Mouse (Mus musculus) liver, adult 2 months (tissue): ENCODE data around the gene Dag1. TPM values are rescaled to one million over a fixed set of nuclear protein-coding genes. Genes with fewer than 3 reads are reported as not detected.
"Not testable (repeated sequence)": the region's sequence is repeated elsewhere in the genome, so short reads cannot be mapped to it uniquely, and the experiment has no call there.

Experiments used
- DNase-seq: peaks from one replicate; pipeline ENCODE4 v3.0.0-alpha.2; 2011; ENCODE audit warnings: low read depth, low spot score; ENCODE audit errors: extremely low read depth
- H3K27ac ChIP-seq: fragments of 200-500 bp; replicated peaks from 2 replicates; pipeline ENCODE4 v1.5.1; 2012; ENCODE audit warnings: low read depth, mild to moderate bottlenecking, control low read depth, inconsistent platforms, low read length; ENCODE audit not compliant: insufficient read depth
- H3K27me3 ChIP-seq: fragments of 200-500 bp; 2 replicates; pipeline ENCODE4 v1.6.1; 2012; ENCODE audit warnings: mild to moderate bottlenecking, moderate library complexity, low read length, inconsistent platforms; ENCODE audit not compliant: control insufficient read depth, insufficient read depth
- H3K36me3 ChIP-seq: fragments of 200-500 bp; 2 replicates; pipeline ENCODE4 v1.6.1; 2012; ENCODE audit warnings: low read length, inconsistent platforms; ENCODE audit not compliant: control insufficient read depth, insufficient read depth
- H3K4me1 ChIP-seq: fragments of 200-500 bp; 2 replicates; pipeline ENCODE4 v1.6.1; 2011; ENCODE audit warnings: low read length; ENCODE audit not compliant: control insufficient read depth, insufficient read depth
- H3K4me3 ChIP-seq: fragments of 200-500 bp; 2 replicates; pipeline ENCODE4 v1.5.1; 2011; ENCODE audit warnings: low read depth, mild to moderate bottlenecking, control low read depth, low read length, moderate library complexity; ENCODE audit not compliant: insufficient read depth
- H3K79me2 ChIP-seq: fragments of 200-500 bp; 2 replicates; pipeline ENCODE4 v1.6.1; 2012; ENCODE audit warnings: inconsistent platforms, mild to moderate bottlenecking, low read length, moderate library complexity; ENCODE audit not compliant: control insufficient read depth, insufficient read depth
- H3K9ac ChIP-seq: fragments of 200-500 bp; 2 replicates; pipeline ENCODE4 v1.6.1; 2012; ENCODE audit warnings: low read depth, mild to moderate bottlenecking, control low read depth, inconsistent platforms, low read length
- CTCF ChIP-seq: fragments of 200-500 bp; IDR thresholded peaks from 2 replicates; pipeline ENCODE4 v1.5.1; 2011; ENCODE audit warnings: low read depth, low read length, control low read depth
- POLR2A ChIP-seq: fragments of 200-500 bp; IDR thresholded peaks from 2 replicates; pipeline ENCODE4 v1.6.1; 2011; ENCODE audit warnings: low read length, control low read depth; ENCODE audit not compliant: insufficient read depth; ENCODE audit errors: extremely low read depth
- WGBS: fragments of 180-500 bp; shearing (Covaris S2); methylation state at CpG from one replicate; pipeline ENCODE4 v1.1.7; 2018; 5-methylcytosine and 5-hydroxymethylcytosine counted together
- polyA plus RNA-seq: library from polyadenylated mRNA; depleted of rRNA; stranded (reverse); fragments of >200 nt; gene quantifications from 2 replicates; pipeline ENCODE4 v1.2.3, GENCODE M21; 2012
- total RNA-seq: library from RNA; depleted of rRNA; stranded (reverse); fragments of >200 nt; gene quantifications from 2 replicates; pipeline ENCODE4 v1.2.3, GENCODE M21; 2014

Gene Dag1
- total and polyA plus RNA-seq, 2 experiments = 20.7 to 24.9 TPM

- TF ChIP-seq POLR2A = no peak
- peak; percentile 62; the same call in 1 of the 2 replicates for TF ChIP-seq CTCF
- Histone ChIP-seq H3K4me1 (peaks cover 9% of the 10 kb centered on the region), H3K9ac (no peak overlapping the region), H3K27me3 (no peaks in the 10 kb centered on the region), H3K27ac (no peak overlapping the region), H3K79me2 (no peaks in the 10 kb centered on the region), H3K4me3 (no peak overlapping the region), H3K36me3 (no peaks in the 10 kb centered on the region)
- peak; percentile 57 for DNase-seq
- WGBS = 76% methylated on average over 10 of the region's 10 CpGs
Measured at GRCm38 (mm10) chr9:108278697-108279450, 15.1 kb upstream of the Dag1 start.

DNA sequence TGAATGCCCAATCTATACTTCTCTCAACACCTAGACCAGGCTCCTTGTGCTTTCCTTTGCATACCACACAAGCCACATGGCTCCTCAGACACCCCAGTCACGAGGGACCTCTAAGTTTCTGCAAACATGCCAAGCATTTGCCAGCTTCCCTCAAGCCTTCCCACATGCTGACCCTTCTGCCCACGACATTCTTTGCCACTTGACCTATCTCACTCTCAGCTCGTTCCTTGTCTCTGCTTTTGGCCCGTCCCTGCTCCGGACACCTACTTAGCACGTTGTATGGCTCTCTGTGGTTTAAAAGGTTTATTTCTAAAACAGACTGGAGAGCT, 11.5 kb upstream of the Dag1 start:
- Histone ChIP-seq H3K9ac (no peak overlapping the region), H3K4me1 (peaks cover 11% of the 10 kb centered on the region), H3K27me3 (no peaks in the 10 kb centered on the region), H3K27ac (peak overlapping the region; percentile 26), H3K4me3 (no peak overlapping the region), H3K36me3 (no peaks in the 10 kb centered on the region), H3K79me2 (no peaks in the 10 kb centered on the region)
- DNase-seq = no peak
- TF ChIP-seq CTCF = no peak
- TF ChIP-seq POLR2A = no peak
- WGBS = 47% methylated on average over 6 of the region's 6 CpGs

- Histone ChIP-seq H3K36me3 (no peaks in the 10 kb centered on the region), H3K4me3 (no peak overlapping the region), H3K79me2 (no peaks in the 10 kb centered on the region), H3K9ac (peak overlapping the region; percentile 6; the same call in 1 of the 2 replicates), H3K27me3 (no peaks in the 10 kb centered on the region), H3K27ac (peak overlapping the region; percentile 60), H3K4me1 (peaks cover 11% of the 10 kb centered on the region)
- TF ChIP-seq POLR2A = no peak
- TF ChIP-seq CTCF = no peak
- 42% methylated on average over 5 of the region's 5 CpGs for WGBS
- peak; percentile 86 for DNase-seq
Measured at GRCm38 (mm10) chr9:108274476-108275330, 10.9 kb upstream of the Dag1 start.

- DNase-seq = no peak
- H3K9ac ChIP-seq = no peak overlapping the region
- H3K79me2 ChIP-seq = no peaks in the 10 kb centered on the region
- H3K36me3 ChIP-seq = no peaks in the 10 kb centered on the region
- peaks cover 11% of the 10 kb centered on the region for H3K4me1 ChIP-seq
- H3K27ac ChIP-seq = no peak overlapping the region
- no peak for TF ChIP-seq CTCF
- H3K4me3 ChIP-seq = no peak overlapping the region
- no peaks in the 10 kb centered on the region for H3K27me3 ChIP-seq
- 96% methylated on average over 4 of the region's 4 CpGs for WGBS
Measured at GRCm38 (mm10) chr9:108273485-108273884, 9.7 kb upstream of the Dag1 start.

DNA sequence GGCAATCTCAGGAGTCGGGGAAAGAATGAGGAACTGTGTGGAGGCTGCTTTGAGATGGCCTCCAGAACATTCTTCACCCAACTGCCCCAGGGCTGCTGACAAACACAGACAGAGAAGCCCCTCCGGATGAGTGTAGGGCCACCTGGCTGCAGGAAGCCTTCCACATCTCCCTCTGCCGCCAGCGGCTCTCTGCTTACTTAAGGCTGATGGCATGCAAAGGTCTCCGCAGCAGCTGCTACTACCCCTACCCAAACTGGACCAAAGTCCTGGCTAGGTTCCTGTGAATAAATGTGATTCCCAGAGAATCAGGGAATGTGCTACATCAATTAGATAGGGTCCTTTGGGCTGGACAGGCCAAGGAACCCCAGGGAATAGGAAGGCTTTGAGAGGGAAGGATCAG, 8.9 kb upstream of the Dag1 start:
- TF ChIP-seq POLR2A = no peak
- no peak for TF ChIP-seq CTCF
- H3K4me1 ChIP-seq = peaks cover 11% of the 10 kb centered on the region
- no peak overlapping the region for H3K4me3 ChIP-seq
- H3K79me2 ChIP-seq = no peaks in the 10 kb centered on the region
- no peaks in the 10 kb centered on the region for H3K27me3 ChIP-seq
- no peak for DNase-seq
- H3K9ac ChIP-seq = no peak overlapping the region
- H3K36me3 ChIP-seq = no peaks in the 10 kb centered on the region
- H3K27ac ChIP-seq = no peak overlapping the region
- WGBS = 68% methylated on average over 5 of the region's 5 CpGs

DNA sequence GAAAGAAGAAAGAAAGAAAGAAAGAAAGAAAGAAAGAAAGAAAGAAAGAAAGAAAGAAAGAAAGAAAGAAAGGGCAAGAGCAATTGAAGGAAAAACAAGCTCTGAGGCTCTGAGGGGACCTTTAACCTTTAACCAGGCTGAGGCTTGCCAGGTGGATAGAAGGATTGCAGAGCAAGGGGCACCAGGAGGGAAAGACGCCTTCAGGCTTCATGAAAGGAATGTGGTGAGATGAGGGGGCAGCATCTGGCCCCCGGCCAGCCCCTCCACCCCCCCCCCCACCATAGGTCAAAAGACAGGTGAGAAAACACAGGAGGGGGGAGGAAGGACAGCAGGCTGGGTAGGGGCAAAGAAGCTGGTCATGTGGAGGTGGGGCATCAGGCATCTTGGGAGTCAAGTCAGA, 8.2 kb upstream of the Dag1 start:
- Histone ChIP-seq H3K9ac (no peak overlapping the region), H3K27me3 (no peaks in the 10 kb centered on the region), H3K79me2 (no peaks in the 10 kb centered on the region), H3K27ac (no peak overlapping the region), H3K4me1 (peaks cover 11% of the 10 kb centered on the region), H3K4me3 (no peak overlapping the region), H3K36me3 (no peaks in the 10 kb centered on the region)
- 8% methylated on average over 2 of the region's 2 CpGs for WGBS
- TF ChIP-seq POLR2A (no peak), CTCF (no peak)
- DNase-seq = peak; percentile 53

- not testable (repeated sequence) for H3K4me1 ChIP-seq, H3K27ac ChIP-seq, H3K79me2 ChIP-seq, H3K27me3 ChIP-seq, H3K36me3 ChIP-seq, H3K9ac ChIP-seq, H3K4me3 ChIP-seq
- WGBS = 38% methylated on average over 7 of the region's 7 CpGs
- peak; percentile 56 for DNase-seq
Measured at GRCm38 (mm10) chr9:108268701-108269100, 4.9 kb upstream of the Dag1 start.
